Mouse (Mus musculus) spleen, adult 2 months (tissue): ENCODE results near the gene Chmp3. TPM values are rescaled to one million over a fixed set of nuclear protein-coding genes. Genes with fewer than 3 reads are reported as not detected.

Source experiments
- DNase-seq, 2 experiments: peaks; one replicate each; pipeline versions ENCODE4 v3.0.0 to v3.0.0-alpha.2; 2012 to 2021; ENCODE audit warnings: low spot score in 2 of 2, low read depth in 1 of 2
- H3K27ac ChIP-seq: fragments of 200-500 bp; 2 replicates; pipeline ENCODE4 v1.5.1; 2012; ENCODE audit warnings: low read length, inconsistent platforms; ENCODE audit not compliant: insufficient read depth
- H3K27me3 ChIP-seq: fragments of 200-500 bp; 2 replicates; pipeline ENCODE4 v1.6.1; 2012; ENCODE audit warnings: mild to moderate bottlenecking, moderate library complexity, low read length, inconsistent platforms; ENCODE audit not compliant: control insufficient read depth, insufficient read depth
- H3K36me3 ChIP-seq: fragments of 200-500 bp; 2 replicates; pipeline ENCODE4 v1.6.1; 2012; ENCODE audit warnings: mild to moderate bottlenecking, low read length, inconsistent platforms; ENCODE audit not compliant: control insufficient read depth, insufficient read depth
- H3K4me1 ChIP-seq: fragments of 200-500 bp; 2 replicates; pipeline ENCODE4 v1.6.1; 2011; ENCODE audit warnings: inconsistent platforms; ENCODE audit not compliant: control insufficient read depth, insufficient read depth, insufficient read length
- H3K4me3 ChIP-seq: fragments of 200-500 bp; 2 replicates; pipeline ENCODE4 v1.5.1; 2011; ENCODE audit warnings: mild to moderate bottlenecking, inconsistent platforms; ENCODE audit not compliant: insufficient read depth, insufficient read length; ENCODE audit errors: extremely low read depth
- CTCF ChIP-seq: fragments of 200-500 bp; IDR thresholded peaks from 2 replicates; pipeline ENCODE4 v1.5.1; 2011; ENCODE audit warnings: mild to moderate bottlenecking, inconsistent platforms; ENCODE audit not compliant: insufficient read depth, insufficient read length, insufficient replicate concordance; ENCODE audit errors: extremely low read depth
- POLR2A ChIP-seq: fragments of 200-500 bp; IDR thresholded peaks from 2 replicates; pipeline ENCODE4 v1.6.1; 2011; ENCODE audit warnings: low read depth, low read length, inconsistent platforms
- WGBS: fragments of 180-500 bp; shearing (Covaris S2); methylation state at CpG from one replicate; pipeline ENCODE4 v1.1.7; 2018; 5-methylcytosine and 5-hydroxymethylcytosine counted together
- polyA plus RNA-seq: library from polyadenylated mRNA; depleted of rRNA; stranded (reverse); fragments of >200 nt; gene quantifications from 2 replicates; pipeline ENCODE4 v1.2.3, GENCODE M21; 2012

The Chmp3 gene
- polyA plus RNA-seq, 1 experiment: 15.3 TPM

DNA sequence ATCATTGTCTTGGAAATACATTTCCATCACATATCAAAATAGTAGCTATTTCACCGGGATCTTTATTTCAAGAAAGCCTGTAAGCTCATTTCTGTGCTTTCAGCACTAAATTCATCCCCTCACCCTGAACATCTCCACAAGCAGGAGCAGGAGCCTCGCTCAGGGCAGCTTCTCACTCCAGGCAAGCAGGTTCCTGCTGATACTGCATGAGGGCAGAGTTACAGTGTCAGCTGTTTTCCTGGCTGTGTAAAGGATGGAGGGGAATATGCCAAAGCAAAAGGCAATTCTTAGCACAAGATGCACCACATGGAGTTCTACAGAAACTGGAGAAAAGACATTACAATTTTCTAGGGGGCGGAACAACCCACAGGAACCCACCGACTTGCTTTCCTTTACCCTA is 24.1 kb upstream of the Chmp3 start:
- H3K36me3 ChIP-seq: no peaks in the 10 kb centered on the region
- WGBS: 90% methylated on average over 4 of the region's 4 CpGs
- no peak overlapping the region for H3K27ac ChIP-seq
- H3K4me3 ChIP-seq: no peak overlapping the region
- TF ChIP-seq POLR2A (no peak), CTCF (no peak)
- no peaks in the 10 kb centered on the region for H3K4me1 ChIP-seq
- no peak for DNase-seq
- no peaks in the 10 kb centered on the region for H3K27me3 ChIP-seq

GRCm38 (mm10) chr6:71525556-71525955 is 18.0 kb upstream of the Chmp3 start:
- no peak for TF ChIP-seq POLR2A
- TF ChIP-seq CTCF: no peak
- Histone ChIP-seq H3K4me3 (no peak overlapping the region), H3K27ac (no peak overlapping the region), H3K4me1 (no peaks in the 10 kb centered on the region), H3K36me3 (no peaks in the 10 kb centered on the region), H3K27me3 (no peaks in the 10 kb centered on the region)
- 90% methylated on average over 3 of the region's 3 CpGs for WGBS
- DNase-seq: no peak

GRCm38 (mm10) chr6:71527056-71527455 is 16.5 kb upstream of the Chmp3 start:
- Histone ChIP-seq H3K4me3 (no peak overlapping the region), H3K27me3 (no peaks in the 10 kb centered on the region), H3K4me1 (no peaks in the 10 kb centered on the region), H3K36me3 (no peaks in the 10 kb centered on the region), H3K27ac (no peak overlapping the region)
- WGBS: 94% methylated on average over 10 of the region's 10 CpGs
- no peak for TF ChIP-seq CTCF
- DNase-seq: no peak

DNA sequence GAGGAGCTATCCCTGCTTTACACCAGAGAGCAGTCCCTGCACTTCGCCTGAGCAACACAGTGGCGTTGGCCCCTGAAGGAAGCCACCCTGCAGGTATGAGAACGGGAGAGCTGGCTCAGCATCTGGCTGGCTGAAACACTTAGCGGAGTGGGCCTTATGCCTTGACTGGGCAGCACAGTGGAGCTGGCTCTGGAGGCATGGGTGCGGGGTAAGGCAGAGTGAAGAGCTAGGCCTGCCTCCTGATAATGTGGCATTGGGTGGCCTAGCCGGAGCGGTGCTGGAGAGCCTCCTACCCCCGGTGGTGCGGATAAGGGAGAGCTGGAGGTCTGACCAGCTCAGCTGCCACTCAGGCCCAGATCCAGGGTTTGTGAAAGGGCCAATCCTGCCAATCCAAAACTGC is 15.8 kb upstream of the Chmp3 start:
- no peaks in the 10 kb centered on the region for H3K27me3 ChIP-seq
- no peak overlapping the region for H3K4me3 ChIP-seq
- no peaks in the 10 kb centered on the region for H3K36me3 ChIP-seq
- 94% methylated on average over 9 of the region's 9 CpGs for WGBS
- H3K4me1 ChIP-seq: no peaks in the 10 kb centered on the region
- H3K27ac ChIP-seq: no peak overlapping the region
- TF ChIP-seq POLR2A: no peak
- TF ChIP-seq CTCF: no peak
- DNase-seq: no peak

GRCm38 (mm10) chr6:71530176-71530575 is 13.4 kb upstream of the Chmp3 start:
- no peak overlapping the region for H3K4me3 ChIP-seq
- no peak overlapping the region for H3K27ac ChIP-seq
- H3K36me3 ChIP-seq: no peaks in the 10 kb centered on the region
- H3K4me1 ChIP-seq: no peaks in the 10 kb centered on the region
- H3K27me3 ChIP-seq: no peaks in the 10 kb centered on the region
- whole genome bisulfite sequencing: 78% methylated on average over 8 of the region's 8 CpGs
- TF ChIP-seq POLR2A (no peak), CTCF (no peak)
- no peak for DNase-seq

GRCm38 (mm10) chr6:71537286-71537685 is 6.3 kb upstream of the Chmp3 start:
- Histone ChIP-seq H3K4me1 (no peaks in the 10 kb centered on the region), H3K27ac (no peak overlapping the region), H3K4me3 (no peak overlapping the region), H3K27me3 (no peaks in the 10 kb centered on the region), H3K36me3 (no peaks in the 10 kb centered on the region)
- TF ChIP-seq CTCF (no peak), POLR2A (no peak)
- no peak for DNase-seq

GRCm38 (mm10) chr6:71555507-71555951 is 11.9 kb downstream of the Chmp3 start:
- TF ChIP-seq CTCF (no peak), POLR2A (no peak)

More at GRCm38 (mm10) chr6:71555507-71555951, 11.9 kb downstream of the Chmp3 start:
- H3K27me3 ChIP-seq: no peaks in the 10 kb centered on the region
- H3K27ac ChIP-seq: no peak overlapping the region
- H3K36me3 ChIP-seq: peaks cover 4% of the 10 kb centered on the region
- DNase-seq: no peak
- H3K4me1 ChIP-seq: no peaks in the 10 kb centered on the region
- H3K4me3 ChIP-seq: no peak overlapping the region
- whole genome bisulfite sequencing: 76% methylated on average over 2 of the region's 2 CpGs
